Mouse (Mus musculus): ENCODE results near the gene Maf. TPM values are rescaled to one million over a fixed set of nuclear protein-coding genes. Genes with fewer than 3 reads are reported as not detected.

The Maf gene
- total and polyA plus RNA-seq, 2 experiments = 6.4 to 10.6 TPM

DNA sequence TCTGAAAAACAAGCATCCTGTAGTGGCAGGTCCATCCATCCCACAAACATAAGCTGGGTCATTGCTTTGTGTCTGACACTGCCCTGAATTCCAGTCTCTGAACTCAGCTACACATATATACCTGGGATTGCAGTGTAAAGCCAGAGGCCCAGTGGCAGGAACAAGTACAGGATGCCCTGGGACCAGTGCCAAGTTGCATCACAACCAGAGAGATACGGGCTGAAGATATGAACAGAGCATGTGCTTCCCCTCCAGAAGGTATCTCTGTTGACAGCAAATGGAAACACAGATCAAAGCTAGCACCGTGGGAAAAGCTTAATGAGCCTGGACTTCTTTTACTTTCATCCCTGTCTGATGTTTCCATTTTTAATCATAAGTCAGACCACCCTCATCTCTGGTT lies 38.1 kb upstream of the Maf start:
- no peak overlapping the region for H3K27ac ChIP-seq (replicated peaks; ENCODE audit: insufficient read depth, low read depth, low read length)
- no peaks in the 10 kb centered on the region for H3K36me3 ChIP-seq (ENCODE audit: control insufficient read depth, insufficient read depth, low read length)
- no peaks in the 10 kb centered on the region for H3K4me1 ChIP-seq (ENCODE audit: control insufficient read depth, insufficient read depth, low read length)
- 15% methylated on average over 2 of the region's 2 CpGs for WGBS
- H3K4me3 ChIP-seq (ENCODE audit: insufficient read depth, low read depth, low read length) = no peak overlapping the region
- H3K9ac ChIP-seq (ENCODE audit: low read depth, low read length) = no peak overlapping the region
- no peaks in the 10 kb centered on the region for H3K27me3 ChIP-seq (ENCODE audit: control insufficient read depth, insufficient read depth, low read length)
- DNase-seq (ENCODE audit: extremely low read depth, low read depth, low spot score) = peak; percentile 43
- H3K79me2 ChIP-seq (ENCODE audit: control insufficient read depth, insufficient read depth, low read length) = no peaks in the 10 kb centered on the region
- TF ChIP-seq CTCF (IDR thresholded peaks at IDR 0.05; ENCODE audit: low read depth, low read length) = no peak
- no peak for TF ChIP-seq POLR2A (IDR thresholded peaks at IDR 0.05; ENCODE audit: extremely low read depth, insufficient read depth, low read length)

DNA sequence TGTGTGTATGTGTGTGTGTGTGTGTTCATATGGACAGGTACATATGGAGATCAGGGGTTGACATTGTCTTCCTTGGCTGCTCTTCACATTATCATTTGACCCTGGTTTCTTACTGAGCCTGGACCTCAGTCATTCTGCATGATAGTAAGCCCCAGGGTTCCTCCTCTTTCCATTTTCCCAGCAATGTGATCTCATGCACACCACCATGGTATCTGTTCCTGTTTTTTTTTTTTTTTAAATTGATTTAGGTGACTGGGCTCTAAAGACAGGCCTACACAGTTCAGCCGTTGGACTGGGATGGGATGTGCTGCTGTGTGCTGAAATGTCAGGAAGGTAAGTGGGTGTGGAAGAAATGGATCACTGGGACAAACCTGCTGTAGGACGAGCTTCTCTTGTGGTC lies 35.8 kb upstream of the Maf start:
- no peaks in the 10 kb centered on the region for H3K36me3 ChIP-seq (ENCODE audit: control insufficient read depth, insufficient read depth, low read length)
- TF ChIP-seq POLR2A (IDR thresholded peaks at IDR 0.05; ENCODE audit: extremely low read depth, insufficient read depth, low read length) (no peak), CTCF (IDR thresholded peaks at IDR 0.05; ENCODE audit: low read depth, low read length) (no peak)
- no peaks in the 10 kb centered on the region for H3K27me3 ChIP-seq (ENCODE audit: control insufficient read depth, insufficient read depth, low read length)

DNA sequence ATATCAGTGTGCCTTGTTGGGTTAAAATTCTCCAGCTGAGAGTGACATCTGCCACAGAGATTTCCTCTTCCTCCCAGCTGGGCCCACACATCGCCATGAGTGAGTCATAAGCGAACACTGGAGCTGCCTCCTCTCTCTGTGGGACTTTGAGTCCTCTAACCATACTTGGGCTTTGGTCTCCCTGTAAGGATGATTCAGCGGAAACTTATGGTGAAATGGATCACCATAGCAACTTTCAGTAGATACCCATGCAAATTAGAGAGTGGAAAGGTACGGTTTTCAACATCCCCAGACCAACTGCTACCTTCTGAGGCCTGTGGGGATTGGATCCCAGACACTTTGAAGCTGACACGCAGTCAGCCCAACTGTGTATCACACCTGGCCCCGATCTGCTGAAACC lies 35.1 kb upstream of the Maf start:
- H3K4me3 ChIP-seq (ENCODE audit: insufficient read depth, low read depth, low read length) = no peak overlapping the region
- no peaks in the 10 kb centered on the region for H3K36me3 ChIP-seq (ENCODE audit: control insufficient read depth, insufficient read depth, low read length)
- TF ChIP-seq POLR2A (IDR thresholded peaks at IDR 0.05; ENCODE audit: extremely low read depth, insufficient read depth, low read length) = no peak
- no peak for TF ChIP-seq CTCF (IDR thresholded peaks at IDR 0.05; ENCODE audit: low read depth, low read length)
- no peaks in the 10 kb centered on the region for H3K79me2 ChIP-seq (ENCODE audit: control insufficient read depth, insufficient read depth, low read length)
- no peak overlapping the region for H3K27ac ChIP-seq (replicated peaks; ENCODE audit: insufficient read depth, low read depth, low read length)
- H3K27me3 ChIP-seq (ENCODE audit: control insufficient read depth, insufficient read depth, low read length) = no peaks in the 10 kb centered on the region
- no peaks in the 10 kb centered on the region for H3K4me1 ChIP-seq (ENCODE audit: control insufficient read depth, insufficient read depth, low read length)
- WGBS = 91% methylated on average over 6 of the region's 6 CpGs
- no peak overlapping the region for H3K9ac ChIP-seq (ENCODE audit: low read depth, low read length)
- DNase-seq (ENCODE audit: extremely low read depth, low read depth, low spot score) = no peak

More for the DNA sequence above, 35.8 kb upstream of the Maf start:
- no peak for DNase-seq (ENCODE audit: extremely low read depth, low read depth, low spot score)
- 85% methylated on average over 2 of the region's 2 CpGs for WGBS
- Histone ChIP-seq H3K4me3 (ENCODE audit: insufficient read depth, low read depth, low read length) (no peak overlapping the region), H3K79me2 (ENCODE audit: control insufficient read depth, insufficient read depth, low read length) (no peaks in the 10 kb centered on the region), H3K27ac (replicated peaks; ENCODE audit: insufficient read depth, low read depth, low read length) (no peak overlapping the region), H3K9ac (ENCODE audit: low read depth, low read length) (no peak overlapping the region), H3K4me1 (ENCODE audit: control insufficient read depth, insufficient read depth, low read length) (no peaks in the 10 kb centered on the region)

DNA sequence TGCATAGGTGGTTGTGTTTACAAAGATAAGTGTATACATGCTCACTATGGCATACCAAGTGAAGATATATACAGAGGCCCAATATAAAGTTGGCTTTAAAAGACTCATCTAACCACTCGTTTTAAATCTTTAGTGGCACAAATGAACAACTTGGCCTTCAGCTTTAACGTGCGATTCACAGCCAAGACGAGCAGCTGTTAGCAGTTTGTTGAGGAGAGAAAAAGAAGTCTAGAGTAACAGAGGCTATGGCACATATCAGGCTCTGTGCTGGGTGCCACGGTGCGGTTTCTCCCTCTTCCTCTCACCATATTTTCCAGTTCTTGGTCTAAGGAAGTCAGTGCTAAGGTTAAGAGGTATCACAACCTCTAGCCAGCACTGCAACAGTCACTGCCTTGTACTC lies 34.4 kb upstream of the Maf start:
- Histone ChIP-seq H3K79me2 (ENCODE audit: control insufficient read depth, insufficient read depth, low read length) (no peaks in the 10 kb centered on the region), H3K36me3 (ENCODE audit: control insufficient read depth, insufficient read depth, low read length) (no peaks in the 10 kb centered on the region), H3K4me3 (ENCODE audit: insufficient read depth, low read depth, low read length) (no peak overlapping the region), H3K27ac (replicated peaks; ENCODE audit: insufficient read depth, low read depth, low read length) (no peak overlapping the region), H3K27me3 (ENCODE audit: control insufficient read depth, insufficient read depth, low read length) (no peaks in the 10 kb centered on the region), H3K4me1 (ENCODE audit: control insufficient read depth, insufficient read depth, low read length) (no peaks in the 10 kb centered on the region), H3K9ac (ENCODE audit: low read depth, low read length) (no peak overlapping the region)
- 92% methylated on average over 6 of the region's 6 CpGs for WGBS
- no peak for TF ChIP-seq POLR2A (IDR thresholded peaks at IDR 0.05; ENCODE audit: extremely low read depth, insufficient read depth, low read length)
- no peak for TF ChIP-seq CTCF (IDR thresholded peaks at IDR 0.05; ENCODE audit: low read depth, low read length)
- DNase-seq (ENCODE audit: extremely low read depth, low read depth, low spot score) = no peak

DNA sequence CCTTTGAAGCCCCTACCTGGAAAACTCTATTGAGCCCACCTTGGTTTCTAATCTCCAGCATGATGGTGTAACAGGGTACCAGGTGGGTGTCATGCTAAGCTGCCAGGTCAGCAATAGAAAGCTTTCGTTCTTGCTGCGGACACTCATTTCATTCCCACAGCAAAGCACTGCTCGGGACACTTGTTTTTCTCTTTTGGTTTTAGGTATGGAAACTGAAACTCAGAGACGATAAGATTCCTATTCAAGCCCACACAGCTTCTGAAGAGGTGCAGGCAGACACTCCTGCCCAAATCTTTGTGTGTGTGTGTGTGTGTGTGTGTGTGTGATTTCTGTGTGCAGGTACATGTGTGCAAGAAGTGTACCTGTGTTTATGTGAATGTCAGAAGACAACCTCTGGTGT lies 32.2 kb upstream of the Maf start:
- no peak overlapping the region for H3K4me3 ChIP-seq (ENCODE audit: insufficient read depth, low read depth, low read length)
- no peaks in the 10 kb centered on the region for H3K36me3 ChIP-seq (ENCODE audit: control insufficient read depth, insufficient read depth, low read length)
- no peak for DNase-seq (ENCODE audit: extremely low read depth, low read depth, low spot score)
- no peak for TF ChIP-seq POLR2A (IDR thresholded peaks at IDR 0.05; ENCODE audit: extremely low read depth, insufficient read depth, low read length)
- TF ChIP-seq CTCF (IDR thresholded peaks at IDR 0.05; ENCODE audit: low read depth, low read length) = no peak
- H3K27me3 ChIP-seq (ENCODE audit: control insufficient read depth, insufficient read depth, low read length) = no peaks in the 10 kb centered on the region
- 95% methylated on average over 4 of the region's 4 CpGs for WGBS
- H3K79me2 ChIP-seq (ENCODE audit: control insufficient read depth, insufficient read depth, low read length) = no peaks in the 10 kb centered on the region
- H3K9ac ChIP-seq (ENCODE audit: low read depth, low read length) = no peak overlapping the region
- no peak overlapping the region for H3K27ac ChIP-seq (replicated peaks; ENCODE audit: insufficient read depth, low read depth, low read length)
- no peaks in the 10 kb centered on the region for H3K4me1 ChIP-seq (ENCODE audit: control insufficient read depth, insufficient read depth, low read length)

DNA sequence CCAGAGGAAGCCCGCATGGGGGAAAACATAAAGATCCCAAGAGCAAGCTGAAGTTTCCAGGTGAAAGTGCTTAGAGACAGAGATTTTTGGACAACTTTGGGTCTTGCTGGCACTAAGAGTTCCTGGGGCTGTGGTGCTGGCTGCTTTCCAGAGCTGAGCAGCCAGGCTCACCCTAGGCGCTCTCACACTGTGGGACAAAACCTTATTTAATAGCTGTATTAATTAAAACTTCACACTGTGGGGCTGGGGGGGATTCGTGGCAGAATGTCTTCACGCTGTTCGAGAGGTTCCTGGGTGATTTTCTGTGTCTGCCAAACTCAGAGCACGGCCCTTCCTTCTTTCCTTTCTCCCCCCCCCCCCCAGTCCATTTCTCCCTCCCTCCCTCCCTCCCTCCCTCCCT lies 24.8 kb upstream of the Maf start:
- DNase-seq (ENCODE audit: extremely low read depth, low read depth, low spot score) = no peak
- H3K27ac ChIP-seq (replicated peaks; ENCODE audit: insufficient read depth, low read depth, low read length) = no peak overlapping the region
- H3K27me3 ChIP-seq (ENCODE audit: control insufficient read depth, insufficient read depth, low read length) = no peaks in the 10 kb centered on the region
- H3K4me3 ChIP-seq (ENCODE audit: insufficient read depth, low read depth, low read length) = no peak overlapping the region
- H3K36me3 ChIP-seq (ENCODE audit: control insufficient read depth, insufficient read depth, low read length) = no peaks in the 10 kb centered on the region
- no peak overlapping the region for H3K9ac ChIP-seq (ENCODE audit: low read depth, low read length)
- H3K79me2 ChIP-seq (ENCODE audit: control insufficient read depth, insufficient read depth, low read length) = no peaks in the 10 kb centered on the region
- H3K4me1 ChIP-seq (ENCODE audit: control insufficient read depth, insufficient read depth, low read length) = no peaks in the 10 kb centered on the region
- TF ChIP-seq POLR2A (IDR thresholded peaks at IDR 0.05; ENCODE audit: extremely low read depth, insufficient read depth, low read length) = no peak
- no peak for TF ChIP-seq CTCF (IDR thresholded peaks at IDR 0.05; ENCODE audit: low read depth, low read length)
- 85% methylated on average over 6 of the region's 6 CpGs for WGBS

Data from liver, adult 2 months (tissue).